Mouse (Mus musculus) neural tube, embryonic 12.5 days (tissue): ENCODE measurements at regions not wholly inside any gene's neighbourhood (a gene's known extent, or its start where the extent isn't known, plus 50 kb on each side); places are given as distances from the start of the nearest gene placed in this dataset.

Experiments used
- ATAC-seq: fragments of 200-750 bp; cut with Nextera tagmentation; 2 replicates; pipeline ENCODE4 v1.8.0; 2017; ENCODE audit warnings: low read depth, mild to moderate bottlenecking, moderate TSS enrichment, moderate library complexity; ENCODE audit not compliant: low FRiP score
- H3K27ac ChIP-seq: fragments of 300-500 bp; sonication (generic); 2 replicates; pipeline ENCODE4 v1.5.1; 2016
- H3K27me3 ChIP-seq: fragments of 300-500 bp; sonication (generic); replicated peaks from 2 replicates; pipeline ENCODE4 v1.6.1; 2016; ENCODE audit warnings: mild to moderate bottlenecking
- H3K36me3 ChIP-seq: fragments of 300-500 bp; sonication (generic); 2 replicates; pipeline ENCODE4 v1.6.1; 2016; ENCODE audit warnings: mild to moderate bottlenecking
- H3K4me1 ChIP-seq: fragments of 300-500 bp; sonication (generic); 2 replicates; pipeline ENCODE4 v1.6.1; 2016
- H3K4me2 ChIP-seq: fragments of 300-500 bp; sonication (generic); replicated peaks from 2 replicates; pipeline ENCODE4 v1.6.1; 2016; ENCODE audit warnings: mild to moderate bottlenecking
- H3K4me3 ChIP-seq: fragments of 300-500 bp; sonication (generic); 2 replicates; pipeline ENCODE4 v1.5.1; 2016
- H3K9ac ChIP-seq: fragments of 300-500 bp; sonication (generic); 2 replicates; pipeline ENCODE4 v1.6.1; 2016; ENCODE audit warnings: mild to moderate bottlenecking
- H3K9me3 ChIP-seq: fragments of 300-500 bp; sonication (generic); 2 replicates; pipeline ENCODE4 v1.6.1; 2016; ENCODE audit warnings: mild to moderate bottlenecking
- WGBS: fragments of 180-500 bp; shearing (Covaris S2); methylation state at CpG from one replicate; pipeline ENCODE4 v1.1.7; 2016; 5-methylcytosine and 5-hydroxymethylcytosine counted together

DNA sequence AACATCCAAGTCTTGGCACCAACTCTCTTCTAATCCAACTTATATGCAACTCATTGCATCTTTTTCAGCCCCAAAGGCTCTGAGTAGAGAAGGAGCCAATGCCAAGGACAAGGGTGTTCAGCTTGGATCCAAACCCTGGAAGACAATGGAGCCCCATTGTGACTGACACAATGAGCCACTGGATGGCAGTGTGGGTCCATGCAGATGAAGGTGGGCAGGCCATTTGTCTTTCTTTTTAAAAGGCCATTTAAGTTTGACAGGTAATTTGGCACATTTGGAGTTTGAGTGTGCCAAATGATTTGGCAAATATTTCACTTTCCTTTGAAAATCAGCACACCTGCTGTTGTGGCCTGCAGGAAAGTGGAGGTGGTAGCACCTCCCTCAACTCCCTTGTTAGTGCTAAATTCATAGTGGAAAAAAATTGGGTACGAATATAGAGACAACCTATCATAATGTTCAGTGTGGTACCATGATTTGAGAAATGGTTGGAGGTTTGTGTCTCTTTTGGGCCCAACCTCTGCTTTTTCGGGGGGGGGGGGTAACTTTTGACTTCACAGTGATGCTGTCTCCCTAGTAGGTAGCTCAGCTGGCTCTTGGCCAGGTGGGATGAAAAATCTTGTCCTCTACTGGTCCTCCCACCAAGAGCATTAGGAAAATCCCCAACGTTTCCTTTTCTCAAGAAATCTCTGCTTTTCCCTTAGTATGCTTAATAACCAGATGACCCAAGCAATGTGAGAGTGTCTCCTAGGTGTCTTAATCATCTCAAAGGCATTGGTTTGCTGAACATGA is 304.0 kb upstream of the Kif2a start:
- H3K9me3 ChIP-seq = no peaks in the 10 kb centered on the region
- 75% methylated on average over 3 of the region's 3 CpGs for WGBS
- H3K4me2 ChIP-seq = no peak overlapping the region
- H3K27me3 ChIP-seq = no peaks in the 10 kb centered on the region
- H3K36me3 ChIP-seq = no peaks in the 10 kb centered on the region
- H3K9ac ChIP-seq = no peak overlapping the region
- no peak for ATAC-seq
- H3K4me1 ChIP-seq = no peaks in the 10 kb centered on the region
- H3K4me3 ChIP-seq = no peak overlapping the region
- no peak overlapping the region for H3K27ac ChIP-seq

- H3K36me3 ChIP-seq = no peaks in the 10 kb centered on the region
- no peak overlapping the region for H3K4me3 ChIP-seq
- no peaks in the 10 kb centered on the region for H3K27me3 ChIP-seq
- WGBS = 81% methylated on average over 7 of the region's 7 CpGs
- H3K27ac ChIP-seq = no peak overlapping the region
- H3K4me2 ChIP-seq = no peak overlapping the region
- H3K4me1 ChIP-seq = no peaks in the 10 kb centered on the region
- no peak for ATAC-seq
- H3K9me3 ChIP-seq = no peaks in the 10 kb centered on the region
- no peak overlapping the region for H3K9ac ChIP-seq
These were observed 292.8 kb upstream of the Kif2a start for GRCm38 (mm10) chr13:107314746-107315145.

GRCm38 (mm10) chr13:107308958-107309639 is 287.2 kb upstream of the Kif2a start:
- Histone ChIP-seq H3K27me3 (no peaks in the 10 kb centered on the region), H3K4me1 (no peaks in the 10 kb centered on the region), H3K4me3 (no peak overlapping the region), H3K4me2 (no peak overlapping the region), H3K9ac (no peak overlapping the region), H3K9me3 (no peaks in the 10 kb centered on the region), H3K27ac (no peak overlapping the region), H3K36me3 (no peaks in the 10 kb centered on the region)
- 63% methylated on average over 6 of the region's 6 CpGs for WGBS
- ATAC-seq = no peak

DNA sequence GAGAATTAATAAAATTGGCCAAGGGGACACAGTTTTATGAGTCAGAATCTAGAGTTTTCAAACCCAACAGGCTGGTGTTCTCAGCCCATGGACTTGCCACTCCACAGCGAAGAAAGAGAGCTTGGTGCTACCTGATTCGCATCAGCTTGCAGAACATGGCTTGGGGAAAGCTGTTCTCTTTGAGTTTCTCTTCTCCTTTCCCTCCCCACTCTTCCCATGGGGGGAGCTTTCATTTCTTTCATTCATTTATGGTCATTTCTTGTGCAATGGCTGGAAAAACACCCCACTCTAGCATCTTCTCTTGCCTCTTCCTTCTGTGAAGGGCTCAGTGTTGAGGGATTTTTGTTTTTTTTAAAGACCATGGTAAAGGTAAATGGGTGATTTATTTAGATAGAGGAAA is 286.5 kb upstream of the Kif2a start:
- Histone ChIP-seq H3K27me3 (no peaks in the 10 kb centered on the region), H3K27ac (no peak overlapping the region), H3K9me3 (no peaks in the 10 kb centered on the region), H3K4me2 (no peak overlapping the region), H3K4me3 (no peak overlapping the region), H3K9ac (no peak overlapping the region), H3K4me1 (no peaks in the 10 kb centered on the region), H3K36me3 (no peaks in the 10 kb centered on the region)
- no peak for ATAC-seq
- 92% methylated on average over 2 of the region's 2 CpGs for WGBS

DNA sequence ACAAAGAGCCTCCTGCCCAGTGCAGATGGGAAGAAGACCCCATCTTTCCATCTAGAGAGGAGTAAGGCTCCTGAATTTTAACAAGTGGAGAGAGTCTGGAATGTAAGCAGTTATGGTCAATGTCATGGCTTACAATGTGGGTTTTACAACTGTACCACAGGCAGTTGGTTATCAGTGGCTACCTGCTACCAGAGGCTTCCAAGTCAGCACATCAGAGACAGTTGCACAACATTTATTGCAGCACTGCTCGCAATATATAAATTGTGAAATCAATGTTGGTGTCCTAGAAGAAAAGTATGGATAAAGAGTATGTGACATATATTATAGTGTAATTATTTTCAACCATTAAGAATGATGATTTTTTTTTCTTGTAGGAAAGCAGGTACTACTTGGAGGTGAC is 285.0 kb upstream of the Kif2a start:
- no peak overlapping the region for H3K9ac ChIP-seq
- ATAC-seq = no peak
- H3K36me3 ChIP-seq = no peaks in the 10 kb centered on the region
- 91% methylated on average over 1 of the region's 1 CpGs for WGBS
- H3K27me3 ChIP-seq = no peaks in the 10 kb centered on the region
- H3K27ac ChIP-seq = no peak overlapping the region
- H3K4me1 ChIP-seq = no peaks in the 10 kb centered on the region
- H3K9me3 ChIP-seq = no peaks in the 10 kb centered on the region
- H3K4me3 ChIP-seq = no peak overlapping the region
- H3K4me2 ChIP-seq = no peak overlapping the region

GRCm38 (mm10) chr13:107306232-107306631 is 284.3 kb upstream of the Kif2a start:
- ATAC-seq = no peak
- Histone ChIP-seq H3K9me3 (no peaks in the 10 kb centered on the region), H3K27me3 (no peaks in the 10 kb centered on the region), H3K4me3 (no peak overlapping the region), H3K27ac (no peak overlapping the region), H3K4me1 (no peaks in the 10 kb centered on the region), H3K4me2 (no peak overlapping the region), H3K36me3 (no peaks in the 10 kb centered on the region), H3K9ac (no peak overlapping the region)
- WGBS = 87% methylated on average over 1 of the region's 1 CpGs

DNA sequence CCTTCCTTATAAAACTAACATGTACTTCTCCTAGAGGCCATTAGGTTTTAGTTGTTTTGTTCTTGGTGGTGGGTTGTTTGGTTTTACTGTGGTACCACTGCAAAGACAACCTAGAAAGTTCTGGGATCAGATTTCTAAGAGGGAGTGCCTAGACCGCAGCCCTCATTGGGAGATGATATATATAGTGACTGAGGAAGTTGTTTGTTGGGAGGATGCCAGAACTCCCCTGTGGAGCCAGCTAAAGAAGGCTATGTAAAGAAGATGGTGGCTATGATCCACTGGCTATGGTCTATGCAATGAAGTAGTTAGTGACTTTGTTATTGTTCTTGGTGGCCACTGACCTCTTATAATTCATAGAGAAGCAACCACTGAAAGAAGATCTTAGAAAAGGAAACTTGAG is 283.8 kb upstream of the Kif2a start:
- no peaks in the 10 kb centered on the region for H3K36me3 ChIP-seq
- H3K4me1 ChIP-seq = no peaks in the 10 kb centered on the region
- no peaks in the 10 kb centered on the region for H3K27me3 ChIP-seq
- 74% methylated on average over 1 of the region's 1 CpGs for WGBS
- no peak overlapping the region for H3K9ac ChIP-seq
- no peak overlapping the region for H3K4me2 ChIP-seq
- H3K4me3 ChIP-seq = no peak overlapping the region
- H3K27ac ChIP-seq = no peak overlapping the region
- no peak for ATAC-seq
- no peaks in the 10 kb centered on the region for H3K9me3 ChIP-seq

- Histone ChIP-seq H3K4me2 (no peak overlapping the region), H3K36me3 (no peaks in the 10 kb centered on the region), H3K27ac (no peak overlapping the region), H3K4me1 (no peaks in the 10 kb centered on the region), H3K9ac (no peak overlapping the region), H3K9me3 (no peaks in the 10 kb centered on the region), H3K27me3 (no peaks in the 10 kb centered on the region), H3K4me3 (no peak overlapping the region)
- 70% methylated on average over 7 of the region's 7 CpGs for WGBS
- ATAC-seq = no peak
These were observed 282.0 kb upstream of the Kif2a start for GRCm38 (mm10) chr13:107303878-107304277.

DNA sequence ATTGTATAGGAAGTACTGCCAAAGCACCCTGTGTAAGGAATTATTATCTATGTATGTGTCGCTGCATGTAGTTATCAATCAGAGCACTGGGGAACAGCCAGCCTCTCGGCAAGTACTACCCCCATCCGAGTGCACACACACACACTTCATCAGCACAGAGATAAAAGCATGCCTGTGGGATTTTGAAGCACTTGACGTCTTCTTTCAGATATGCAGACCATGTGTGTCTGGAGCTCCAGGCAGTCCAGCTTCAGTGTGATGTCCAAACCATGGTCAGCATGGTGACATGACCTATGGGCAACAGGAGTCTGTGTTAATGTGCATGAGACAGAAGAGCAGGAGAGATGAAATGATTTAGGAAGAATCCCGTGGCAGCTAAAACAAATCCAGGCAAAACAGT is 281.4 kb upstream of the Kif2a start:
- WGBS = 65% methylated on average over 5 of the region's 5 CpGs

GRCm38 (mm10) chr13:107300792-107301191 is 278.9 kb upstream of the Kif2a start:
- Histone ChIP-seq H3K4me1 (no peaks in the 10 kb centered on the region), H3K27me3 (no peaks in the 10 kb centered on the region), H3K4me3 (no peak overlapping the region), H3K9ac (no peak overlapping the region), H3K4me2 (no peak overlapping the region), H3K9me3 (no peaks in the 10 kb centered on the region), H3K27ac (no peak overlapping the region), H3K36me3 (no peaks in the 10 kb centered on the region)
- 92% methylated on average over 2 of the region's 2 CpGs for WGBS
- ATAC-seq = no peak

More for the DNA sequence above, 281.4 kb upstream of the Kif2a start:
- no peaks in the 10 kb centered on the region for H3K4me1 ChIP-seq
- no peaks in the 10 kb centered on the region for H3K9me3 ChIP-seq
- H3K27ac ChIP-seq = no peak overlapping the region
- H3K9ac ChIP-seq = no peak overlapping the region
- H3K36me3 ChIP-seq = no peaks in the 10 kb centered on the region
- H3K4me3 ChIP-seq = no peak overlapping the region
- no peak overlapping the region for H3K4me2 ChIP-seq
- no peaks in the 10 kb centered on the region for H3K27me3 ChIP-seq
- ATAC-seq = no peak

DNA sequence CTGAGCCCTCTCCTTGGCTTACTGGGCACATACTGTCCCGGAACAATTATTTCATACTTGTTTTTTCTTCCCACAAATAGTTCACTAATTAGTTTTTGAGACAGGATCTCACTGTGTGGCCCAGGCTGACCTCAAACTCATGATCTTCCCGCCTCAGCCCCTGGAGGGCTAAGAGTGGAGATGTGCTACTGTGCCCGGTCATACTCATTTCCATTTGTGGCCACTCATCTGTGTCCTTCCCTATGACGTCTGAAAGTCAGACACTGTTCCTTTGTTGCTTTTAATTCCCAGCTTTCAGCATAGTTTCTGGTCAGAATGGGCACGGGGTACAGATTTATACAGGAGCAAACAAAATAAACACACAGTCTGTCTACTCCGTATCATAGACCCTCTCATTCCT is 242.7 kb upstream of the Kif2a start:
- no peak overlapping the region for H3K4me3 ChIP-seq
- H3K27me3 ChIP-seq = no peaks in the 10 kb centered on the region
- no peaks in the 10 kb centered on the region for H3K36me3 ChIP-seq
- H3K27ac ChIP-seq = no peak overlapping the region
- no peak overlapping the region for H3K9ac ChIP-seq
- no peaks in the 10 kb centered on the region for H3K9me3 ChIP-seq
- 73% methylated on average over 6 of the region's 6 CpGs for WGBS
- no peak overlapping the region for H3K4me2 ChIP-seq
- no peaks in the 10 kb centered on the region for H3K4me1 ChIP-seq
- ATAC-seq = no peak

DNA sequence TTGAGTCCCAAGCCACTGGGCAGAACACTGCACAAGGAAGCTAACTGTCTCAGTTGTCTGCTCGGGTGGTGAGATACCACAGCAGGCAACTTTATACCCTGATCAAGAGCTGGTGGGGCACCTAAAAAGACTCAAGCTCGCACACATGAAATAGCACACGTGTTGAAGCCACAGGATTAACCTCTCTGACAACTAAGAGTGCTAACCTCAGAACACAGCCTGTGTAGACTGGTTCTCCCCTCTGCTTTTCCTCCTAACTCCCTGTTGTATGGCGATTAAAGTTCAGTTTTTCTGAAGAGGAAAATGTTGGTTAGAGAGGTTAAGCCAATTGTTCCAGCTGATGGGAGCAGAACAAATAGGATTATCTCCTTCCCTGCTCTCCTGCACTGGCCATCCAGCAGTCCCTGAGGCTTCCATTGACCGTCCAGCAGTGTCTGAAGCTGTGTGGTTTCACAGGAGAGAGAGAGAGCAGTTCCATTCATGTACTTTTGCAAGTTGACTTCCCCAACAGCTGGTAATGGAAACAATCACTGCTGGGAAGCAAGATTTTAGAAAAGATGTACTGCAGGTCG is 239.6 kb upstream of the Kif2a start:
- 72% methylated on average over 6 of the region's 6 CpGs for WGBS
- no peak overlapping the region for H3K4me2 ChIP-seq
- H3K27ac ChIP-seq = no peak overlapping the region
- no peaks in the 10 kb centered on the region for H3K36me3 ChIP-seq
- ATAC-seq = no peak
- no peaks in the 10 kb centered on the region for H3K27me3 ChIP-seq
- H3K4me3 ChIP-seq = no peak overlapping the region
- H3K9ac ChIP-seq = no peak overlapping the region
- H3K9me3 ChIP-seq = no peaks in the 10 kb centered on the region
- H3K4me1 ChIP-seq = no peaks in the 10 kb centered on the region
